Mouse (Mus musculus): Measurements from ENCODE around the gene Lst1. TPM values are rescaled to one million over a fixed set of nuclear protein-coding genes. Genes with fewer than 3 reads are reported as not detected.

Lst1 gene
- polyA plus RNA-seq, 1 experiment from 2014 or later = 17.5 TPM

DNA sequence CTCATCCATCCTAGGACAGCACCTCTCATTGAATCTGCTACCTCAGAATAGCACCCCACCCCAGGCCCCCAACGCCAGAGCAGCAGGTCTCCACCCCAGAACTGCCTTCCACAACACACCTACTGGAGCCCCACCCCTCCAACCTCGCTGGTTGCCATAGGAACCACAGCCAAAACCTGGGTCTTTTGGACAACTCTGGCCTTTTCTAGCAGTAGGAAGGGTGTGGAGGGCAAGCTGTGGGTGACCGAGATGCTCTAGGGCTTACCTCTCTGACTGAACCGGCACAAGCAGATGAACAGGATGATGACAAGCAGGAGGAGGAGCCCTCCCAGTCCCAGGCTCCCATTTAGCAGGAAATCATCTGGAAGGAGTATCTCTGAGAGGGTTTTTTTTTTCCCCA is 1.6 kb downstream of the Lst1 start:
- TF ChIP-seq CTCF (IDR thresholded peaks at IDR 0.05; ENCODE audit: low read depth) = no peak
- TF ChIP-seq EP300 (optimal IDR thresholded peaks at IDR 0.05) = no peak
- Histone ChIP-seq H3K4me1 (replicated peaks; ENCODE audit: control insufficient read depth, insufficient read depth) (no peaks in the 10 kb centered on the region), H3K27ac (replicated peaks) (peak overlapping the region; percentile 69; the same call in 1 of the 2 replicates), H3K9me3 (ENCODE audit: control insufficient read depth, low read length) (no peaks in the 10 kb centered on the region), H3K27me3 (ENCODE audit: control insufficient read depth, insufficient read depth, low read length) (no peaks in the 10 kb centered on the region), H3K9ac (ENCODE audit: low read length) (no peak overlapping the region), H3K4me2 (replicated peaks; ENCODE audit: low read depth) (peak overlapping the region; percentile 53), H3K4me3 (ENCODE audit: low read depth, low read length) (peak overlapping the region; percentile 45), H3K36me3 (ENCODE audit: control insufficient read depth, insufficient read depth, low read length) (no peaks in the 10 kb centered on the region)
- DNase-seq (ENCODE audit: low spot score) = no peak
- WGBS = 1% methylated on average over 4 of the region's 4 CpGs
- ATAC-seq (ENCODE audit: low FRiP score, low TSS enrichment) = peak; percentile 58; the same call in 1 of the 2 replicates

DNA sequence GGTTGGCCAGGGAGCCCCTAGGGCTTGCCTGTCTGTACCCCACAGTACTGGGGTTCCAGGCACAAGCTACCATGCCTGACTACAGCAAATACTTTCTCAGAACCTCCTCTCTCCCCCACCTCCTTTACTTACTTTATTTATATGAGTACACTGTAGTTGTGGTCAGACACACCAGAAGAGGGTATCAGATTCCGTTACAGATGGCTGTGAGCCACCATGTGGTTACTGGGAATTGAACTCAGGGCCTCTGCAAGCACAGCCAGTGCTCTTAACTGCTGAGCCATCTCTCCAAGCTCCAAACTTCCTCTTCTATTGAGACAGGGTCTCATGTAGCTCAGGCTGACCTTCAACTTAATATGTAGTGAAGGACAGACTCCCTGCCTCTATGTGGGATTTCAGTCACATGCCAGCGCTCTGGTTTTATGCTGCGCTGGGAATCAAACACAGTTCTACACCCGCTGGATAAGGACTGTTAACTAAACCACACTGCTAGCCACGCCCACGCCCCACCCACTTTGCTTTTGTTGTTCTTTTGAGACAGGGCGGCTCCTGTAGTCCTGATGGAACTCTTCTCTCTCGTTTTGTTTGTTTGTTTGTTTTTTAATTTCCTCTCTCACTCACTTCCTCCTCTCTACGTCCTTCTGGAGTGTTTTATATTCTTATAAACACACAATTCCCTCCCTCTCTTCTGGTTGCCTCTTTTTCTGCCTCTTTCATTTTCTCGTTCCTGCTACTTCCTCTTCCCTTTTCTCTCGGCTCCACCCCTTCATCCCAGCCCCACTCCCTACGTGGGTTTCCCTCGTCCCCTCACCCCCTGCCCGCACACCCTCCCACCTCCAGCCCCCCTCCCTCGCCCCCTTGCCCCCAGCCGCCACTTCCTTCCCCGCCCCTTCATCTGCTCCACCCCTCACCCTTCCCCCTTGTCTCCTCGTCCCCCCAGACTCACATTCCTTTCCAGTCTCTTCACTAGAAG is 2.3 kb downstream of the Lst1 start:
- Histone ChIP-seq H3K4me1 (replicated peaks; ENCODE audit: control insufficient read depth, insufficient read depth) (no peaks in the 10 kb centered on the region), H3K27me3 (ENCODE audit: control insufficient read depth, insufficient read depth, low read length) (no peaks in the 10 kb centered on the region), H3K27ac (replicated peaks) (peak overlapping the region; percentile 69), H3K4me2 (replicated peaks; ENCODE audit: low read depth) (peak overlapping the region; percentile 53), H3K36me3 (ENCODE audit: control insufficient read depth, insufficient read depth, low read length) (no peaks in the 10 kb centered on the region), H3K4me3 (ENCODE audit: low read depth, low read length) (peak overlapping the region; percentile 45), H3K9ac (ENCODE audit: low read length) (peak overlapping the region; percentile 52; the same call in 1 of the 2 replicates), H3K9me3 (ENCODE audit: control insufficient read depth, low read length) (no peaks in the 10 kb centered on the region)
- ATAC-seq (ENCODE audit: low FRiP score, low TSS enrichment) = peak; percentile 58; the same call in 1 of the 2 replicates
- DNase-seq (ENCODE audit: low spot score) = peak; percentile 82
- no peak for TF ChIP-seq EP300 (optimal IDR thresholded peaks at IDR 0.05)
- TF ChIP-seq CTCF (IDR thresholded peaks at IDR 0.05; ENCODE audit: low read depth) = no peak
- 2% methylated on average over 17 of the region's 18 CpGs for WGBS

- no peak overlapping the region for H3K4me3 ChIP-seq (ENCODE audit: low read depth, low read length)
- H3K27ac ChIP-seq (replicated peaks) = no peak overlapping the region
- H3K4me2 ChIP-seq (replicated peaks; ENCODE audit: low read depth) = no peak overlapping the region
- H3K27me3 ChIP-seq (ENCODE audit: control insufficient read depth, insufficient read depth, low read length) = no peaks in the 10 kb centered on the region
- no peaks in the 10 kb centered on the region for H3K9me3 ChIP-seq (ENCODE audit: control insufficient read depth, low read length)
- H3K4me1 ChIP-seq (replicated peaks; ENCODE audit: control insufficient read depth, insufficient read depth) = no peaks in the 10 kb centered on the region
- ATAC-seq (ENCODE audit: low FRiP score, low TSS enrichment) = no peak
- no peaks in the 10 kb centered on the region for H3K36me3 ChIP-seq (ENCODE audit: control insufficient read depth, insufficient read depth, low read length)
- no peak overlapping the region for H3K9ac ChIP-seq (ENCODE audit: low read length)
- 82% methylated on average over 5 of the region's 5 CpGs for WGBS
- TF ChIP-seq EP300 (optimal IDR thresholded peaks at IDR 0.05) (no peak), CTCF (IDR thresholded peaks at IDR 0.05; ENCODE audit: low read depth) (no peak)
- DNase-seq (ENCODE audit: low spot score) = no peak
Measured at GRCm38 (mm10) chr17:35180093-35180492, 8.1 kb downstream of the Lst1 start.

DNA sequence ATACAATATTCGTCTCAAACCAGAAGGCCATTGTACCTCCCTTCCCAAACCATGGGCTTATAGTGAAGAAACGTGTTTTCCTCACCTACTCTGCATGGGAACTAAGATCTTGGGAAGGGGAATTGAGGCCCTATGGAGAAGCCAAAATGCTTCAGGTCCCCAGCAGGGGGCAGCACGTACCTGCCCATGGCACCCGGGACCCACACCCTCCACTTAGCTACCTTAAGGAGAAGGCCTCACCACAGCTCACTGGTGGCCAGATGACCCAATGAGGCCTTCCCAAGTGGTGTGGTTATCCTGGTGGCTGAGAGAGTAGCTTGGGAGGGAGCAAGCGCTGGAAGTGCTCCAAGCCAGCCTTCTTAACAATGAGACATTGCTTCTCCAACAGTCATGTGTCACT is 9.7 kb downstream of the Lst1 start:
- H3K4me2 ChIP-seq (replicated peaks; ENCODE audit: low read depth) = no peak overlapping the region
- ATAC-seq (ENCODE audit: low FRiP score, low TSS enrichment) = peak; percentile 85
- TF ChIP-seq EP300 (optimal IDR thresholded peaks at IDR 0.05) = no peak
- peak; percentile 97 for TF ChIP-seq CTCF (IDR thresholded peaks at IDR 0.05; ENCODE audit: low read depth)

DNA sequence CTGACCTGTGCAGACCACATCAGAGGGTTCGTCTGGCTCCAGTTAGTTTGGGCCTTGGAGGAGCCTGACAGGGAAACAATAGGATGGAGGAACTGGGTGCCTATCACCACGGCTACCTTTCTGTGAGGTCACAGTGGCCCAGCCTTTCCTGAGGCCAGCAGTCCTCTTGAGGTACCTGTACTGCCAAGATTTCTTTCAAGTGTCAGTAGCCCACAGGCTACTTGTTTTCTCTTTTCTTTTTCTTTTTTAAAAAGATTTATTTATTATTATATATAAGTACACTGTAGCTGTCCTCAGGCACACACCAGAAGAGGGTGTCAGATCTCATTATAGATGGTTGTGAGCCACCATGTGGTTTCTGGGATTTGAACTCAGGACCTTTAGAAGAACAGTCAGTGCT is 12.3 kb downstream of the Lst1 start, which contains the start of gene Aif1:
Gene Aif1 (minus strand): TSS at position 101 of the 400 bp plus-strand sequence.
- no peaks in the 10 kb centered on the region for H3K27me3 ChIP-seq (ENCODE audit: control insufficient read depth, insufficient read depth, low read length)
- DNase-seq (ENCODE audit: low spot score) (no peak), ATAC-seq (ENCODE audit: low FRiP score, low TSS enrichment) (no peak)
- no peak for TF ChIP-seq CTCF (IDR thresholded peaks at IDR 0.05; ENCODE audit: low read depth)
- TF ChIP-seq EP300 (optimal IDR thresholded peaks at IDR 0.05) = no peak
- H3K9me3 ChIP-seq (ENCODE audit: control insufficient read depth, low read length) = no peaks in the 10 kb centered on the region
- H3K36me3 ChIP-seq (ENCODE audit: control insufficient read depth, insufficient read depth, low read length) = no peaks in the 10 kb centered on the region
- H3K27ac ChIP-seq (replicated peaks) = no peak within 1 kb of the TSS
- no peak within 1 kb of the TSS for H3K9ac ChIP-seq (ENCODE audit: low read length)
- no peaks in the 10 kb centered on the region for H3K4me1 ChIP-seq (replicated peaks; ENCODE audit: control insufficient read depth, insufficient read depth)
- 52% methylated on average over 2 of the region's 2 CpGs for WGBS
- no peak within 1 kb of the TSS for H3K4me2 ChIP-seq (replicated peaks; ENCODE audit: low read depth)
- no peak within 1 kb of the TSS for H3K4me3 ChIP-seq (ENCODE audit: low read depth, low read length)

More for the DNA sequence above, 9.7 kb downstream of the Lst1 start:
- 10% methylated on average over 5 of the region's 5 CpGs for WGBS
- Histone ChIP-seq H3K9ac (ENCODE audit: low read length) (no peak overlapping the region), H3K4me3 (ENCODE audit: low read depth, low read length) (no peak overlapping the region), H3K27ac (replicated peaks) (no peak overlapping the region), H3K4me1 (replicated peaks; ENCODE audit: control insufficient read depth, insufficient read depth) (no peaks in the 10 kb centered on the region), H3K27me3 (ENCODE audit: control insufficient read depth, insufficient read depth, low read length) (no peaks in the 10 kb centered on the region), H3K36me3 (ENCODE audit: control insufficient read depth, insufficient read depth, low read length) (no peaks in the 10 kb centered on the region), H3K9me3 (ENCODE audit: control insufficient read depth, low read length) (no peaks in the 10 kb centered on the region)
- DNase-seq (ENCODE audit: low spot score) = peak; percentile 82

DNA sequence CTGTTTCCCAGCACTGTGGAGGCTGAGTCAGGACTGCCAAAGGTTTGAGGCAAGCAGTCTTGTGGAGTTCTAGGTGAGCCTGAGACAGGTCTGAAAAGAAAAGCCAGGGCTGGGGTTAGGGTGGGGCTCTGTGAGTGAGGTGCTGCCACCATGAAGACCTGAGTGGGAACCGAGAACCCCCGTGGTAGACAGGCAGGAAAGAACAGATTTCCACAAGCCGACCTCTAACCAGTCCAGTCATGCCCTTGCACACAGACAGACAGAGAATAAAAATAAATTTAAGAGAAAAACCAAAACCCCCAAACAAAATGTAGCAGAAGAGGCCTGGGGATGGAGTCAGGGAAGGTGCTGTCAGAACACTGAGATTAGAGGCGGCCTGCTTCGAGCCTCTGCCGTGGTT is 12.9 kb downstream of the Lst1 start:
- H3K4me3 ChIP-seq (ENCODE audit: low read depth, low read length) = no peak overlapping the region
- no peaks in the 10 kb centered on the region for H3K4me1 ChIP-seq (replicated peaks; ENCODE audit: control insufficient read depth, insufficient read depth)
- H3K27me3 ChIP-seq (ENCODE audit: control insufficient read depth, insufficient read depth, low read length) = no peaks in the 10 kb centered on the region
- 65% methylated on average over 6 of the region's 6 CpGs for WGBS
- no peak for DNase-seq (ENCODE audit: low spot score)
- no peak overlapping the region for H3K4me2 ChIP-seq (replicated peaks; ENCODE audit: low read depth)
- no peak overlapping the region for H3K27ac ChIP-seq (replicated peaks)
- ATAC-seq (ENCODE audit: low FRiP score, low TSS enrichment) = no peak
- TF ChIP-seq CTCF (IDR thresholded peaks at IDR 0.05; ENCODE audit: low read depth) (no peak), EP300 (optimal IDR thresholded peaks at IDR 0.05) (no peak)
- no peaks in the 10 kb centered on the region for H3K36me3 ChIP-seq (ENCODE audit: control insufficient read depth, insufficient read depth, low read length)
- no peak overlapping the region for H3K9ac ChIP-seq (ENCODE audit: low read length)
- H3K9me3 ChIP-seq (ENCODE audit: control insufficient read depth, low read length) = no peaks in the 10 kb centered on the region
